Mouse (Mus musculus): Measurements from ENCODE around the gene Slc39a13.
"Not testable (repeated sequence)": the region's sequence is repeated elsewhere in the genome, so short reads cannot be mapped to it uniquely, and the experiment has no call there.

Gene Slc39a13

GRCm38 (mm10) chr2:91064211-91064610 is 6.0 kb downstream of the Slc39a13 start:
- no peak for DNase-seq (ENCODE audit: low spot score)

- DNase-seq (ENCODE audit: low spot score): no peak
These were observed 7.2 kb downstream of the Slc39a13 start for GRCm38 (mm10) chr2:91062779-91063606.

GRCm38 (mm10) chr2:91061849-91062481 is 8.3 kb downstream of the Slc39a13 start:
- no peak for DNase-seq (ENCODE audit: low spot score)

GRCm38 (mm10) chr2:91060544-91061355 is 9.5 kb downstream of the Slc39a13 start:
- DNase-seq (ENCODE audit: low spot score): peak; percentile 80

DNA sequence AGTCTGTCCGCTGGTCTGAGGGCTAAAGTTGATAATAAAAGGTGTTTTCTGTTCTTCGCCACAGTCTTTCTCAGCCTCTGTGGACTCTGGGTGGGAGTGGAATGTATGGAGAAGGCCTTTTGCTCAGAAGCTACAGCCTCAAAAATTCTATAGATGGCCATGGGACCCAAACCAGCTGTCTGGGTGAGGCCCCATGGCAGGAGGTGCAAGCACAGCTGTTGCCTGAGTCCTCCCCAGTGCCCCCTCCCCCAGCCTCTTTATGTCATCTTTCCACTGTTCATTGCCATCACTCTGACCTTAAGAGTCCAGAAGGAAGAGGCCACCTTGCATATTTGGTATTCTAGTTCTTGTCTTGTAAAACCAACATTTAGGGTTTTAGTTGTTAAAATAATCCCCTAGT is 10.8 kb downstream of the Slc39a13 start:
- no peak for DNase-seq (ENCODE audit: low spot score)

- DNase-seq (ENCODE audit: low spot score): no peak
These were observed 11.8 kb downstream of the Slc39a13 start for GRCm38 (mm10) chr2:91058435-91058834.

DNA sequence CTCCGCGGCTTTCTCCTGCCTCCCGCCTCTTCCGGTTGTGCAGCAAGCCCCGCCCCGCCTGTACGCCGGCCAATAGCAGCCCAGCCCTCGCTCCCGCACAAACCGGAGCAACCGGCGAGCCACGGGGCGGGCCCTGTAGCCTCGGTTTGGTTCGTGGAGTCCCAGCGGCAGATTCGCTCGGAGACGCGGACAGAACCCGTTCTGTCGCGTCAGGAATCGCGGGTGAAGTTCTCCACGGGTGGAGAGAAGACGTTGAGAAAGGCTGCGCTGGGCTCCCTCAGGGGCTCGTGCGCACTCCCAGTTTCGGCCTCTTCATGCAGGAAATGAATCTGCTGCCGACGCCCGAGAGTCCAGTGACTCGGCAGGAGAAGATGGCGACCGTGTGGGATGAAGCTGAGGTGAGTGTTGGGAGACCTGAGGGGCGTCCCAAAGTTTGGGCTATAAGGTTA is 16.3 kb downstream of the Slc39a13 start, which contains the start of gene Psmc3:
TSS of gene Psmc3 (plus strand) at position 76 of the 449 bp plus-strand sequence.
- DNase-seq (ENCODE audit: low spot score): peak; percentile 97

- DNase-seq (ENCODE audit: low spot score): no peak
These were observed 16.9 kb downstream of the Slc39a13 start for GRCm38 (mm10) chr2:91053181-91053933.

GRCm38 (mm10) chr2:91052752-91053151 is 17.5 kb downstream of the Slc39a13 start:
- no peak for DNase-seq (ENCODE audit: low spot score)

- DNase-seq (ENCODE audit: low spot score): no peak
These were observed 18.3 kb downstream of the Slc39a13 start for GRCm38 (mm10) chr2:91051917-91052316.

GRCm38 (mm10) chr2:91047359-91047758 is 22.9 kb downstream of the Slc39a13 start:
- DNase-seq (ENCODE audit: low spot score): no peak

GRCm38 (mm10) chr2:91045805-91046204 is 24.4 kb downstream of the Slc39a13 start:
- not testable (repeated sequence) for DNase-seq (ENCODE audit: low spot score)

- no peak for DNase-seq (ENCODE audit: low spot score)
These were observed 25.5 kb downstream of the Slc39a13 start for GRCm38 (mm10) chr2:91044727-91045126.

- DNase-seq (ENCODE audit: low spot score): no peak
These were observed 27.4 kb downstream of the Slc39a13 start for GRCm38 (mm10) chr2:91042651-91043398.

DNA sequence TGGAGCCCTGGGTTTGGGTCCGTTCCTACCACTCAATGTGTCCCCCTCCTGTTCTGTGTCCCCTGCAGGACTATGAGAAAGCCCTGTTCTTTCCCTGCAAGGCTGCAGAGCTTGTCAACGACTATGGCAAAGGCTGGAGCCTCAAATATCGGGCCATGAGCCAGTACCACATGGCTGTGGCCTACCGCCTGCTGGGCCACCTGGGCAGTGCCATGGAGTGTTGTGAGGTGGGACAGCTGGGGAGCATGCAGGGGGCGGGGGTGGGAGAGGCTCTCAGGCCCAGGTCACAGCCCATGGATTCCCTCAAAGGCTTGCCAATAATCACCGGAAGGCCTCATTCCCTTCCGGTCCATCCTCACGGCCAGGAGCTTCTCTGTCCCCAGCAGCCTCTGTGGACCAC is 28.4 kb downstream of the Slc39a13 start:
- no peak for DNase-seq (ENCODE audit: low spot score)

DNA sequence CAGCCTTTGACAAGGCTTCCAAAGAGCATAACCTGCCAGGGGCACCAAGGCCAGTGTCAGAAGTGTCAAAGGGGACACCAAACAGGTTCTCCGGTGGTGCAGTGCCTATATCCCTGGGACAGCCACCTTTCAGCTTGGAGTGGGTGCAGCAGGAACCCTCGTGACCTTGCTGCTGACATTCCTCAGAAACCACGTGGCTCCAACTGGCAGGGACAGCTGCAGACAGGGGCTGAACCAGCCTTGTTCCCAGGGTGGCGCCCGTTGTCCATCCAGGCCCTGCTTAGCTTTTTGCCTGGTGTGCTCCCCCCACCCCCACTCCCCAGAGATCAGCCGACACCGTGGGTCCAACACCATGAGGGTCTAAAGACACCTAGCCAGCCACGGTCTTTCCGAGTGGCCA is 34.8 kb downstream of the Slc39a13 start, which contains the start of gene Rapsn:
TSS of gene Rapsn (plus strand) at position 236 of the 400 bp plus-strand sequence.
- no peak for DNase-seq (ENCODE audit: low spot score)

- DNase-seq (ENCODE audit: low spot score): no peak
These were observed 37.2 kb downstream of the Slc39a13 start for GRCm38 (mm10) chr2:91033000-91033399.

GRCm38 (mm10) chr2:91031216-91031615 is 39.0 kb downstream of the Slc39a13 start:
- DNase-seq (ENCODE audit: low spot score): no peak

DNA sequence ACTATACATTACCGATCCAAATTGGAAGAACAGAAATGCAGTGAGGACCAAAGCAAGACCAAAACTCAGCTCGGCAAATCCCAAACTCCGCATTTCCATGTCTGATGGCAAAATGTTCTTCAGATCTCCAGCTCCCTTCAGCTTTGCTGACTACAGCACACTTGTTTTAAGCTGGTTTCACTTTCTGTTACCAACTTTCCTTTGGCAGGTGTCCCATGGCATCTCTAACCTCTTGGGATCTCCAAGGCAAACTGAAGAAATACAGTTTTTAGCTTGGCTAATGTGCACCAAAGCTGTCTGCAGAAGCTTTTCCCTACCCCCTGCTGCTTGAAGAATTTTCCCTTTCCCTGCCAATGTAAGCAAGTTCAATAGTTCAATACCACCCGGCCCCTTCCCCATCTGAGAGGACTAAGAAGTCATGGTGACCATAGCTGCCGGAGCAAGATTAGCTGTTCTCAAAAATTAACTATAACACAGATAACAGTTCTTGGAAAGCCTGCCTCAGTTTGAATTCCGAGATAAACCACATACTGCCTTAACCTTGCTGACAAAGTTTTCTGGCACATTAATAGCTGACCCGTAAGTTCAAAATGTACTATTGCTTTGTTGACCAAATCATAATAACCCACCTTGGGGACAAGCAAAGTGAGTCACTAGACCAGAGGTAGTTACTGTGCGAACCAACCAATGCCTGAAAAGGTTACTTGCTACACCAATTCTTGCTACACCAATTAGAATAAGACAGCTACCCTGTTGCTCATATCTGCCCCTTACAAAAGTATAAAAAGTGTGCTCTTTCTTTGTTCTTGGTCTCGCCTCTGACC is 42.6 kb downstream of the Slc39a13 start:
- no peak for DNase-seq (ENCODE audit: low spot score)

- DNase-seq (ENCODE audit: low spot score): no peak
These were observed 43.7 kb downstream of the Slc39a13 start for GRCm38 (mm10) chr2:91026491-91026890.

Measured in layer of hippocampus, adult 11-12 months (tissue).